Mouse (Mus musculus) limb, embryonic 14.5 days (tissue): ENCODE measurements around the gene Ache. TPM values are rescaled to one million over a fixed set of nuclear protein-coding genes. Genes with fewer than 3 reads are reported as not detected.

Experiments used
- ATAC-seq: fragments of 200-750 bp; cut with Nextera tagmentation; 2 replicates; pipeline ENCODE4 v1.8.0; 2017; ENCODE audit warnings: low read depth, moderate number of reproducible peaks, moderate TSS enrichment; ENCODE audit not compliant: low FRiP score
- DNase-seq: peaks from one replicate; pipeline ENCODE4 v3.0.0-alpha.2; 2015; ENCODE audit warnings: low spot score
- H3K27ac ChIP-seq: fragments of 300-500 bp; sonication (generic); replicated peaks from 2 replicates; pipeline ENCODE4 v1.5.1; 2014; ENCODE audit warnings: low read depth, mild to moderate bottlenecking, low read length, moderate library complexity, mixed read lengths
- H3K27me3 ChIP-seq: fragments of 300-500 bp; sonication (generic); 2 replicates; pipeline ENCODE4 v1.6.1; 2014; ENCODE audit warnings: low read length, mixed read lengths; ENCODE audit not compliant: control insufficient read depth, insufficient read depth
- H3K36me3 ChIP-seq: fragments of 300-500 bp; sonication (generic); 2 replicates; pipeline ENCODE4 v1.6.1; 2014; ENCODE audit warnings: mild to moderate bottlenecking, low read length, moderate library complexity, mixed read lengths; ENCODE audit not compliant: control insufficient read depth, insufficient read depth
- H3K4me1 ChIP-seq: fragments of 300-500 bp; sonication (generic); 2 replicates; pipeline ENCODE4 v1.6.1; 2014; ENCODE audit warnings: antibody characterized with exemption, low read length, mixed read lengths; ENCODE audit not compliant: control insufficient read depth, insufficient read depth
- H3K4me2 ChIP-seq: fragments of 300-500 bp; sonication (generic); replicated peaks from 2 replicates; pipeline ENCODE4 v1.6.1; 2014; ENCODE audit warnings: low read depth, mild to moderate bottlenecking, low read length, moderate library complexity; ENCODE audit not compliant: severe bottlenecking
- H3K4me3 ChIP-seq: fragments of 300-500 bp; sonication (generic); replicated peaks from 2 replicates; pipeline ENCODE4 v1.5.1; 2014; ENCODE audit warnings: low read length
- H3K9ac ChIP-seq: fragments of 300-500 bp; sonication (generic); 2 replicates; pipeline ENCODE4 v1.6.1; 2014; ENCODE audit warnings: mild to moderate bottlenecking, low read depth, low read length, moderate library complexity; ENCODE audit not compliant: severe bottlenecking
- H3K9me3 ChIP-seq: fragments of 300-500 bp; sonication (generic); 2 replicates; pipeline ENCODE4 v1.6.1; 2016; ENCODE audit warnings: low read length; ENCODE audit not compliant: control insufficient read depth
- POLR2A ChIP-seq: fragments of 200-500 bp; IDR thresholded peaks from 2 replicates; pipeline ENCODE4 v1.8.0; 2012; ENCODE audit warnings: inconsistent platforms, mild to moderate bottlenecking, moderate library complexity, borderline replicate concordance; ENCODE audit not compliant: insufficient read depth, insufficient read length; ENCODE audit errors: extremely low read depth
- WGBS: fragments of 180-500 bp; shearing (Covaris S2); extraction: QIAGEN DNeasy Blood & Tissue Kit; methylation state at CpG from one replicate; pipeline ENCODE4 v1.1.7; 2014; 5-methylcytosine and 5-hydroxymethylcytosine counted together
- polyA plus RNA-seq, 2 experiments: library from polyadenylated mRNA; depleted of rRNA in 1 of 2; stranded (reverse) in 1 of 2; unstranded in 1 of 2; fragments of >200 nt; fragmentation: Nextera tagmentation in 1 of 2; extraction: Ambion mirVana in 1 of 2; gene quantifications; 2 replicates each; pipeline versions ENCODE4 v1.2.1 to v1.2.3; 2012 to 2014

Gene Ache
- polyA plus RNA-seq (2012; rRNA removed) (21.8 and 28.7 TPM in 2 replicates), polyA plus RNA-seq (2014; fragmentation: Nextera tagmentation; extraction: Ambion mirVana) (18.0 and 21.8 TPM in 2 replicates)

GRCm38 (mm10) chr5:137287032-137287952 is at the start of gene Ache:
Ache (plus strand) TSS chr5:137287519.
- Histone ChIP-seq H3K9me3 (no peaks in the 10 kb centered on the region), H3K4me1 (peaks cover 19% of the 10 kb centered on the region), H3K9ac (peak within 1 kb of the TSS; percentile 45), H3K27ac (no peak within 1 kb of the TSS), H3K4me2 (peak within 1 kb of the TSS; percentile 82), H3K27me3 (peaks cover 57% of the 10 kb centered on the region), H3K36me3 (no peaks in the 10 kb centered on the region), H3K4me3 (peak within 1 kb of the TSS; percentile 42)
- DNase-seq (no peak), ATAC-seq (0 out of 2 replicates have a peak, but pooled peaks have one; percentile 9)
- 2% methylated on average over 40 of the region's 40 CpGs for WGBS
- no peak for TF ChIP-seq POLR2A

GRCm38 (mm10) chr5:137263897-137264720 is 23.2 kb upstream of the Ache start:
- no peaks in the 10 kb centered on the region for H3K9me3 ChIP-seq
- 80% methylated on average over 14 of the region's 14 CpGs for WGBS
- no peak for TF ChIP-seq POLR2A
- no peak overlapping the region for H3K4me2 ChIP-seq
- no peak overlapping the region for H3K4me3 ChIP-seq
- peaks cover 3% of the 10 kb centered on the region; the same call in 1 of the 2 replicates for H3K4me1 ChIP-seq
- no peak overlapping the region for H3K27ac ChIP-seq
- H3K9ac ChIP-seq, result no peak overlapping the region
- no peaks in the 10 kb centered on the region for H3K27me3 ChIP-seq
- no peak for ATAC-seq
- no peaks in the 10 kb centered on the region for H3K36me3 ChIP-seq
- no peak for DNase-seq

- no peaks in the 10 kb centered on the region for H3K36me3 ChIP-seq
- H3K9ac ChIP-seq, result no peak overlapping the region
- ATAC-seq (no peak), DNase-seq (no peak)
- no peak overlapping the region for H3K4me3 ChIP-seq
- no peak for TF ChIP-seq POLR2A
- H3K27me3 ChIP-seq, result no peaks in the 10 kb centered on the region
- no peaks in the 10 kb centered on the region for H3K9me3 ChIP-seq
- peaks cover 3% of the 10 kb centered on the region; the same call in 1 of the 2 replicates for H3K4me1 ChIP-seq
- no peak overlapping the region for H3K4me2 ChIP-seq
- 88% methylated on average over 11 of the region's 11 CpGs for WGBS
- H3K27ac ChIP-seq, result no peak overlapping the region
These were observed 22.5 kb upstream of the Ache start for GRCm38 (mm10) chr5:137264787-137265186.

GRCm38 (mm10) chr5:137268131-137268910 is 19.0 kb upstream of the Ache start:
- H3K27ac ChIP-seq, result no peak overlapping the region
- no peak for DNase-seq
- TF ChIP-seq POLR2A, result no peak
- 27% methylated on average over 16 of the region's 18 CpGs for WGBS
- H3K4me1 ChIP-seq, result peaks cover 3% of the 10 kb centered on the region; the same call in 1 of the 2 replicates
- H3K4me2 ChIP-seq, result peak overlapping the region; percentile 30
- peaks cover 6% of the 10 kb centered on the region; the same call in 1 of the 2 replicates for H3K9me3 ChIP-seq
- no peaks in the 10 kb centered on the region for H3K27me3 ChIP-seq
- no peaks in the 10 kb centered on the region for H3K36me3 ChIP-seq
- ATAC-seq, result no peak
- 0 out of 2 replicates have a peak overlapping the region, but pooled peaks have one; percentile 28 for H3K9ac ChIP-seq
- no peak overlapping the region for H3K4me3 ChIP-seq
